Mouse (Mus musculus): Measurements from ENCODE around the gene Dohh. TPM values are rescaled to one million over a fixed set of nuclear protein-coding genes. Genes with fewer than 3 reads are reported as not detected.

Gene Dohh
- polyA plus RNA-seq, 1 experiment from 2014 or later: 76.7 TPM

DNA sequence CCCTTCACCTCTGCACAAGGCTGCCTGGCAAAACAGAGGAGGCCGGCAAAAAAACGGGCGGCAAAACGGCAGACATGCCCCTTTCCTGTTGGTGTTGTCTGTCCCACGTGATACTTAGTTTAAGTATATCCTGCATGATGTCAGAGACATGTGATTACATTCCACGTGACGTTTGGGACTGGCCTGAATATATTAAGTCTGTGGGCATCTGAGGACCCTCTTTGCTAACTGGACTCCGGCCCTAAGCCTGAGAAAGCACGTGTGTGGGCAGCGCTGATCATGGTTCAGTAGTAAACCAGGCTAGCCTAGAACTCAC lies 16.9 kb downstream of the Dohh start:
- Histone ChIP-seq H3K4me2 (peak overlapping the region; percentile 35), H3K9me3 (replicated peaks) (no peaks in the 10 kb centered on the region), H3K36me3 (ENCODE audit: poor library complexity, severe bottlenecking) (peaks cover 50% of the 10 kb centered on the region), H3K27me3 (peaks cover 15% of the 10 kb centered on the region), H3K4me3 (no peak overlapping the region), H3K4me1 (peaks cover 44% of the 10 kb centered on the region), H3K27ac (peak overlapping the region; percentile 68), H3K9ac (no peak overlapping the region)
- 38% methylated on average over 10 of the region's 10 CpGs for WGBS
- peak; percentile 12 for ATAC-seq

GRCm38 (mm10) chr10:81401521-81402226 lies 17.4 kb downstream of the Dohh start:
- Histone ChIP-seq H3K27me3 (peaks cover 20% of the 10 kb centered on the region), H3K9me3 (replicated peaks) (no peaks in the 10 kb centered on the region), H3K4me3 (0 out of 2 replicates have a peak overlapping the region, but pooled peaks have one; percentile 3), H3K36me3 (ENCODE audit: poor library complexity, severe bottlenecking) (peaks cover 55% of the 10 kb centered on the region), H3K4me2 (peak overlapping the region; percentile 41), H3K4me1 (peaks cover 47% of the 10 kb centered on the region), H3K9ac (peak overlapping the region; percentile 58), H3K27ac (peak overlapping the region; percentile 68)
- 3% methylated on average over 18 of the region's 18 CpGs for WGBS
- ATAC-seq: peak; percentile 75

DNA sequence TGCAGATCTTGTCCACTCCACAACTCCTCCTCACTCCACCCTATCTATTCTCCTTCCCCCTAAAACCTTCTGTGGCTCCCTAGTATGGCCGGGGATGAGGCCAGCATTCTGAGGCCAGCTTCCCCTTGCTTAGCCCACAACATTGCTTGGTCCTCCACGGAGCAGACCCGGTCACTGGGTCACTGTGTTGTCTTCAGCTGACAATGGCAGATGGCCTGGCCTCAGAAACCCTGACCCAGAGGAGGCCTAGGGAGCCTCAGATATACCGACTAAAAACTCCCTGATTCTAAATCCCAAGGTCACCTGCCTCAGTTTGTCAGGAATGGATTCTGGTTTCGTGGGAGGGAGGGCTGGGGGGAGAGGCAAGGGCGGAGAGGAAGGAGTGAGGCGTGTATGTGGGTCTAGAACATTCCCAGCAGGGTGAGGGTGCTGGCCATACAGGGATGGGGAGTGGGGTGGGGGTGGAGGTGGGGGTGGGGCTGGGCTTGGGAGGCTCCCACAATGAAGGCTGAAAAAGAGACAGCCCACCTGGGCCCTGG lies 18.1 kb downstream of the Dohh start:
- H3K4me3 ChIP-seq: 0 out of 2 replicates have a peak overlapping the region, but pooled peaks have one; percentile 3
- 19% methylated on average over 7 of the region's 7 CpGs for WGBS

GRCm38 (mm10) chr10:81403511-81403910 lies 19.3 kb downstream of the Dohh start:
- no peak overlapping the region for H3K4me2 ChIP-seq
- no peaks in the 10 kb centered on the region for H3K9me3 ChIP-seq (replicated peaks)
- H3K4me1 ChIP-seq: peaks cover 65% of the 10 kb centered on the region
- H3K36me3 ChIP-seq (ENCODE audit: poor library complexity, severe bottlenecking): peaks cover 62% of the 10 kb centered on the region
- 57% methylated on average over 10 of the region's 10 CpGs for WGBS
- ATAC-seq: no peak
- H3K27ac ChIP-seq: peak overlapping the region; percentile 40; the same call in 1 of the 2 replicates
- H3K9ac ChIP-seq: peak overlapping the region; percentile 43; the same call in 1 of the 2 replicates
- peaks cover 38% of the 10 kb centered on the region for H3K27me3 ChIP-seq
- no peak overlapping the region for H3K4me3 ChIP-seq

More for the DNA sequence above, 18.1 kb downstream of the Dohh start:
- Histone ChIP-seq H3K4me2 (peak overlapping the region; percentile 41), H3K36me3 (ENCODE audit: poor library complexity, severe bottlenecking) (peaks cover 60% of the 10 kb centered on the region), H3K9me3 (replicated peaks) (no peaks in the 10 kb centered on the region), H3K9ac (peak overlapping the region; percentile 58), H3K27me3 (peaks cover 26% of the 10 kb centered on the region), H3K4me1 (peaks cover 53% of the 10 kb centered on the region), H3K27ac (peak overlapping the region; percentile 68)
- no peak for ATAC-seq

GRCm38 (mm10) chr10:81404082-81404481 lies 19.9 kb downstream of the Dohh start:
- H3K9me3 ChIP-seq (replicated peaks): no peaks in the 10 kb centered on the region
- no peak overlapping the region for H3K4me3 ChIP-seq
- no peak for ATAC-seq
- H3K27me3 ChIP-seq: peaks cover 41% of the 10 kb centered on the region
- no peak overlapping the region for H3K27ac ChIP-seq
- peaks cover 65% of the 10 kb centered on the region for H3K36me3 ChIP-seq (ENCODE audit: poor library complexity, severe bottlenecking)
- H3K9ac ChIP-seq: no peak overlapping the region
- no peak overlapping the region for H3K4me2 ChIP-seq
- WGBS: 23% methylated on average over 9 of the region's 9 CpGs
- peaks cover 69% of the 10 kb centered on the region for H3K4me1 ChIP-seq

GRCm38 (mm10) chr10:81404720-81405119 lies 20.5 kb downstream of the Dohh start:
- peaks cover 59% of the 10 kb centered on the region for H3K36me3 ChIP-seq (ENCODE audit: poor library complexity, severe bottlenecking)
- peaks cover 41% of the 10 kb centered on the region for H3K27me3 ChIP-seq
- H3K4me2 ChIP-seq: no peak overlapping the region
- H3K27ac ChIP-seq: no peak overlapping the region
- H3K9ac ChIP-seq: no peak overlapping the region
- peaks cover 63% of the 10 kb centered on the region for H3K4me1 ChIP-seq
- 55% methylated on average over 18 of the region's 18 CpGs for WGBS
- H3K9me3 ChIP-seq (replicated peaks): no peaks in the 10 kb centered on the region
- H3K4me3 ChIP-seq: no peak overlapping the region
- no peak for ATAC-seq

GRCm38 (mm10) chr10:81405588-81406201 lies 21.5 kb downstream of the Dohh start:
- no peak overlapping the region for H3K4me2 ChIP-seq
- H3K9ac ChIP-seq: no peak overlapping the region
- no peak for ATAC-seq
- H3K4me1 ChIP-seq: peaks cover 58% of the 10 kb centered on the region
- WGBS: 37% methylated on average over 13 of the region's 13 CpGs
- H3K27ac ChIP-seq: no peak overlapping the region
- H3K27me3 ChIP-seq: peaks cover 41% of the 10 kb centered on the region
- peaks cover 49% of the 10 kb centered on the region for H3K36me3 ChIP-seq (ENCODE audit: poor library complexity, severe bottlenecking)
- H3K9me3 ChIP-seq (replicated peaks): no peaks in the 10 kb centered on the region
- no peak overlapping the region for H3K4me3 ChIP-seq

DNA sequence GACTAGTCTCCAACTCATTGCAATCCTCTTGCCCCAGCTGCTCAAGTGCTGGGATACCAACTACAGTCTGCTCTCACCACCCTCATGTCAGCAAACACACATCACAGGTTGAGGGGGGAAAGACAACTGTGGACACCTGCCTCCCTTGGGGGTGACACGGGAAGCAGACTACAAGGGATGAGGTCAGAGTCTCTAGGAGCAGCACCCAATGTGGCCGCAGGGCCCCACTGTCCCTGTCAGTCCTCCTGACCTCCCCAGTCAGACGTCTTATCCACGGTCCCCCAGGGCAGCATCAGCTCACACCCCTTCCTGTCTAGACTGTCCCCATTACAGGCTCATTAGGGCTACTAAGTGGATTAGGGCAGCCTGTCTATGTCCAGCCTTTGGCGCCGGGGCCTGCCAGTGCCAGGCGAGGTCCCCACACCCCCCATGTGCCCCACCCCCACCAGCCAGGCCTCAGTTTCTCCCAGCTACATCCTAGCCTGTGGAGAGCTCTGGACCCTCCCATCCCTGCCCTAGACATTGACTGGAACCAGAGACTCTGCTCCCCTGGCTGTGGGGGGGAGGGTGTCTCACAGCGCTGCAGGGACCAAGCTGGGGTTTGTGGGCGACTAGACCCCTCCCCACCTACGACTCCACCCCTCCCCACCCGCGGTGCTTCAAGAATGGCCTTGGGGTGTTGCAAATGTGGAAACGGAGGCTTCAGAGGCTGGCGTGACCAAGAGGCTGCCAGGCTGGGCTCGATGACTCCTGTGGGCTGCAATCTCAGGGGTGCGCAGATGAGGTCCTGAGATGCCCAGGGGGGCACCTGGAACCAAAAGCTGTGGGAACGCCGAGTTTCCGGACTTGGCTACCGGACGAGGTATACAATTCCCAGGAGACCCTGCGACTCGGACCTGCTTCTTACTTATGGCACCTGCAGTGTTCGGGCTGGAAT lies 22.5 kb downstream of the Dohh start:
- WGBS: 23% methylated on average over 24 of the region's 24 CpGs
- H3K4me2 ChIP-seq: peak overlapping the region; percentile 36

GRCm38 (mm10) chr10:81407539-81408423 lies 23.6 kb downstream of the Dohh start:
- Histone ChIP-seq H3K4me2 (peak overlapping the region; percentile 36), H3K27me3 (peaks cover 41% of the 10 kb centered on the region), H3K4me3 (peak overlapping the region; percentile 18; the same call in 1 of the 2 replicates), H3K4me1 (peaks cover 58% of the 10 kb centered on the region), H3K9me3 (replicated peaks) (no peaks in the 10 kb centered on the region), H3K36me3 (ENCODE audit: poor library complexity, severe bottlenecking) (peaks cover 47% of the 10 kb centered on the region), H3K27ac (no peak overlapping the region; the same call in none of the 2 replicates), H3K9ac (peak overlapping the region; percentile 18; the same call in 1 of the 2 replicates)
- 27% methylated on average over 31 of the region's 31 CpGs for WGBS
- no peak for ATAC-seq

More for the DNA sequence above, 22.5 kb downstream of the Dohh start:
- H3K27ac ChIP-seq: no peak overlapping the region; the same call in 1 of the 2 replicates
- peaks cover 47% of the 10 kb centered on the region for H3K36me3 ChIP-seq (ENCODE audit: poor library complexity, severe bottlenecking)
- H3K27me3 ChIP-seq: peaks cover 41% of the 10 kb centered on the region
- H3K9me3 ChIP-seq (replicated peaks): no peaks in the 10 kb centered on the region
- peaks cover 58% of the 10 kb centered on the region for H3K4me1 ChIP-seq
- H3K9ac ChIP-seq: peak overlapping the region; percentile 30; the same call in 1 of the 2 replicates
- ATAC-seq: no peak
- H3K4me3 ChIP-seq: peak overlapping the region; percentile 18; the same call in 1 of the 2 replicates

DNA sequence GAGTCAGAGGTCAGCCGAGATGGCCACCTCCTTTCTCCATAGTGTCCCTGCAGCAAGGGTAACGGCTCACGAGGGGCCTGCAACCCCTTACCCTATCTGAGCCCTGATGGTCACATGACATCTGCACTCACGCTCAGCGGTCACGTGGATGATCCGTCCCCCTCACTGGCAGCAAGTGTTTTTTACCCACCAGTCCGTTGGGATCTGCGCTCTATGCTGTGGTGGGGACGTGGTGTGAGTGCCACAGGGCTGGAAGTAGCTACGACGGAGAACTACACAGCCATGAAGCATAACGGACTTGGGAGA lies 24.1 kb downstream of the Dohh start:
- ATAC-seq: no peak
- Histone ChIP-seq H3K9me3 (replicated peaks) (no peaks in the 10 kb centered on the region), H3K4me1 (peaks cover 53% of the 10 kb centered on the region), H3K4me2 (no peak overlapping the region), H3K27ac (no peak overlapping the region), H3K27me3 (peaks cover 41% of the 10 kb centered on the region), H3K9ac (no peak overlapping the region), H3K36me3 (ENCODE audit: poor library complexity, severe bottlenecking) (peaks cover 45% of the 10 kb centered on the region), H3K4me3 (no peak overlapping the region)
- 48% methylated on average over 13 of the region's 13 CpGs for WGBS

DNA sequence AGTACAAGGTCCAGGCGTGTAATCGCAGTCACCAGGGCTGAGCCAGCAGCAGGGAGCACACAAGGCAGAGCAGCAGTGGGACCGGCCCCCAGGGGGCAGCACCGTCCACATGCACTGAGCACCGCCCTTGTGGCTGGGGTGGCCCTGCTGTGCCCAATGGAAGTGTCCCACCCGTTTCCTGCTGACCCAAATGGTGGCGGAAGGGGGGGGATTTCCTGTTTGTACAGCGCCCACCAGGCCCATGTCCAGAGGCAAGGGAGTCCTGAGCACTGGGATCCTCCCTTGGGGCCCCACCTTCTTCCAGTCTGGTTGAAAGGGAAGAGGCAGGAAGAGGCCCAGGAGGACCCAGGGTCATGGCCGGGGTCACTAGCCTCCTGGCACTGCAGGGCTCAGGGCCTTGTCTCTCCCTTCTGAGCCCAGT lies 24.7 kb downstream of the Dohh start:
- peaks cover 41% of the 10 kb centered on the region for H3K27me3 ChIP-seq
- no peak overlapping the region for H3K9ac ChIP-seq
- H3K36me3 ChIP-seq (ENCODE audit: poor library complexity, severe bottlenecking): peaks cover 44% of the 10 kb centered on the region
- peak; percentile 28; the same call in 1 of the 2 replicates for ATAC-seq
- H3K9me3 ChIP-seq (replicated peaks): no peaks in the 10 kb centered on the region
- H3K27ac ChIP-seq: no peak overlapping the region
- H3K4me1 ChIP-seq: peaks cover 55% of the 10 kb centered on the region
- WGBS: 19% methylated on average over 9 of the region's 9 CpGs
- peak overlapping the region; percentile 7; the same call in 1 of the 2 replicates for H3K4me2 ChIP-seq
- H3K4me3 ChIP-seq: no peak overlapping the region

All from forebrain, embryonic 13.5 days (tissue).